In the genomic region with DNA sequence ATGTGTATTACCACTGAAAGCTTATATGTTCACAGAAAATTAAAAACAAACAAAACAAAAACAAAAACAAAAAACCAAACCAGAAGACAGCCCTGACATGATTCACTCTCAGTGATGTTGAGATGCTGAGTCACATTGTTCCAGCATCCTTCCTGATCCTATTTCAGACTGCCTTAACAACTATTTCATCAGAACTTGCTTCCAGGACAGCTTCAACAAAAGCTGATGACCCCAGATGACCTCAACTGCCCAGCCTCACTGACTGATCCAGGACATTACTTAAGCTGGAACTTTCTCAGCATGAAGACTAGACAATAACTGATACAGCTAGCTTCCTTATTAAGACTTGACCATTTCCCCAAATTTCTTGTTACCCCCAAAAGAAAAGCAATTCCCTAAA, we compare ENCODE assay signal across 17 mouse cellular contexts.
"Had no signal": no experiment of that assay in that cellular context is flagged by ENCODE, and none has a peak within 500 bp of the region (broad histone marks: within the 10 kb centered on the region; RNA-seq: fewer than 3 reads in every experiment).

No protein-coding gene starts in this region.

- H3K9me3 ChIP-seq: lung, embryonic 15.5 days; midbrain, embryonic 10.5 days; midbrain, embryonic 15.5 days; neural tube, embryonic 13.5 days; stomach, embryonic 15.5 days had no signal

- ATAC-seq: intestine, postnatal 0 days; midbrain, embryonic 15.5 days had no signal

- H3K9ac ChIP-seq: liver, embryonic 14.5 days; lung, embryonic 15.5 days; midbrain, embryonic 15.5 days; neural tube, embryonic 13.5 days; stomach, embryonic 15.5 days had no signal

- H3K27me3 ChIP-seq: lung, embryonic 15.5 days; megakaryocyte, embryonic 14.5 days; midbrain, embryonic 15.5 days; neural tube, embryonic 13.5 days; stomach, embryonic 15.5 days had no signal

- H3K4me2 ChIP-seq: liver, embryonic 11.5 days; lung, embryonic 15.5 days; midbrain, embryonic 15.5 days; neural tube, embryonic 13.5 days; stomach, embryonic 15.5 days had no signal

- DNase-seq: kidney, postnatal 10 days; layer of hippocampus, postnatal 36 days; lung, adult 18-20 months; lung, postnatal 10 days; lung, postnatal 36 days; retina, postnatal 1 day; thymus, postnatal 25 days had no signal

- H3K4me1 ChIP-seq: lung, embryonic 15.5 days; megakaryocyte, embryonic 14.5 days; midbrain, embryonic 15.5 days; neural tube, embryonic 13.5 days; stomach, embryonic 15.5 days had no signal

- H3K4me3 ChIP-seq: left cerebral cortex, adult 2 months; lung, embryonic 15.5 days; megakaryocyte, embryonic 14.5 days; midbrain, embryonic 10.5 days; midbrain, embryonic 15.5 days; neural tube, embryonic 13.5 days; stomach, embryonic 15.5 days had no signal

- H3K27ac ChIP-seq: left cerebral cortex, adult 2 months; liver, embryonic 14.5 days; lung, embryonic 15.5 days; midbrain, embryonic 10.5 days; midbrain, embryonic 15.5 days; neural tube, embryonic 13.5 days; stomach, embryonic 15.5 days had no signal

- H3K36me3 ChIP-seq: lung, embryonic 15.5 days; midbrain, embryonic 10.5 days; midbrain, embryonic 15.5 days; neural tube, embryonic 13.5 days; stomach, embryonic 15.5 days had no signal
